Mouse (Mus musculus) limb, embryonic 11.5 days (tissue): ENCODE results near the gene Usp43. TPM values are rescaled to one million over a fixed set of nuclear protein-coding genes. Genes with fewer than 3 reads are reported as not detected.

Experiments
- ATAC-seq: fragments of 200-750 bp; cut with Nextera tagmentation; 2 replicates; pipeline ENCODE4 v1.8.0; 2017; ENCODE audit warnings: low read depth; ENCODE audit not compliant: insufficient number of reproducible peaks, low FRiP score, low TSS enrichment
- DNase-seq: peaks from one replicate; pipeline ENCODE4 v3.0.0-alpha.2; 2015; ENCODE audit warnings: low spot score
- H3K27ac ChIP-seq: fragments of 300-500 bp; sonication (generic); replicated peaks from 2 replicates; pipeline ENCODE4 v1.5.1; 2014; ENCODE audit warnings: low read depth, mild to moderate bottlenecking, low read length
- H3K27me3 ChIP-seq: fragments of 300-500 bp; sonication (generic); 2 replicates; pipeline ENCODE4 v1.6.1; 2014; ENCODE audit warnings: mild to moderate bottlenecking, low read length, mixed read lengths; ENCODE audit not compliant: control insufficient read depth, insufficient read depth
- H3K36me3 ChIP-seq: fragments of 300-500 bp; sonication (generic); 2 replicates; pipeline ENCODE4 v1.6.1; 2014; ENCODE audit warnings: mild to moderate bottlenecking, low read length, moderate library complexity, mixed read lengths; ENCODE audit not compliant: control insufficient read depth, insufficient read depth
- H3K4me1 ChIP-seq: fragments of 300-500 bp; sonication (generic); 2 replicates; pipeline ENCODE4 v1.6.1; 2014; ENCODE audit warnings: low read length, mixed read lengths; ENCODE audit not compliant: control insufficient read depth, insufficient read depth
- H3K4me2 ChIP-seq: fragments of 300-500 bp; sonication (generic); 2 replicates; pipeline ENCODE4 v1.6.1; 2014; ENCODE audit warnings: low read depth, mild to moderate bottlenecking, moderate library complexity; ENCODE audit not compliant: severe bottlenecking
- H3K4me3 ChIP-seq: fragments of 300-500 bp; sonication (generic); 2 replicates; pipeline ENCODE4 v1.5.1; 2014; ENCODE audit warnings: low read depth, low read length
- H3K9ac ChIP-seq: fragments of 300-500 bp; sonication (generic); 2 replicates; pipeline ENCODE4 v1.6.1; 2014; ENCODE audit warnings: mild to moderate bottlenecking, low read length
- H3K9me3 ChIP-seq: fragments of 300-500 bp; sonication (generic); 2 replicates; pipeline ENCODE4 v1.6.1; 2016; ENCODE audit warnings: low read length; ENCODE audit not compliant: control insufficient read depth
- WGBS: fragments of 180-500 bp; shearing (Covaris S2); extraction: QIAGEN DNeasy Blood & Tissue Kit; methylation state at CpG from one replicate; pipeline ENCODE4 v1.1.7; 2014; 5-methylcytosine and 5-hydroxymethylcytosine counted together
- polyA plus RNA-seq: library from polyadenylated mRNA; unstranded; fragments of >200 nt; fragmentation: Nextera tagmentation; extraction: Ambion mirVana; gene quantifications from 2 replicates; pipeline ENCODE4 v1.2.1, GENCODE M21; 2014

Gene Usp43
- polyA plus RNA-seq, 1 experiment from 2014 or later = 0.72 TPM

DNA sequence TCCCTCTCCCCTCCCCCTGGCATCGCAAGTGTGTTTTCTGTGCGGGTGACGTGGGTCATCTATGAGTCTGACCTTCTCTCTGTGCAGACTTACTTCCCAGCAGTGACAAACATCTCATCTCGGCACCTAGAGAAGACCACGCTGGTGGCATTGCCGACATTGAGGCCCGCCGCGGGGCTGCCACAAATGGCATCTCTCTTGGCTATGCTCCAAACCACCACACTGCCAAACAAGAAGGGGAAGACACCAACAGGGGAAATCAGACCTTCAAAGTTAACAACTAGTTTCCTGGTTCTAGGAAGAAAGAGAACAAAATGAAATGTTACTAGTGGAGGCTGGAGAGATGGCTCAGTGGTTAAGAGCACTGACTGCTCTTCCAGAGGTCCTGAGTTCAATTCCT, 27.5 kb upstream of the Usp43 start:
- DNase-seq = no peak
- no peak for ATAC-seq
- H3K4me2 ChIP-seq = no peak overlapping the region
- H3K36me3 ChIP-seq = no peaks in the 10 kb centered on the region
- H3K9me3 ChIP-seq = no peaks in the 10 kb centered on the region
- H3K4me1 ChIP-seq = no peaks in the 10 kb centered on the region
- H3K9ac ChIP-seq = no peak overlapping the region
- H3K27me3 ChIP-seq = no peaks in the 10 kb centered on the region
- no peak overlapping the region for H3K4me3 ChIP-seq
- H3K27ac ChIP-seq = no peak overlapping the region
- 90% methylated on average over 9 of the region's 9 CpGs for WGBS

DNA sequence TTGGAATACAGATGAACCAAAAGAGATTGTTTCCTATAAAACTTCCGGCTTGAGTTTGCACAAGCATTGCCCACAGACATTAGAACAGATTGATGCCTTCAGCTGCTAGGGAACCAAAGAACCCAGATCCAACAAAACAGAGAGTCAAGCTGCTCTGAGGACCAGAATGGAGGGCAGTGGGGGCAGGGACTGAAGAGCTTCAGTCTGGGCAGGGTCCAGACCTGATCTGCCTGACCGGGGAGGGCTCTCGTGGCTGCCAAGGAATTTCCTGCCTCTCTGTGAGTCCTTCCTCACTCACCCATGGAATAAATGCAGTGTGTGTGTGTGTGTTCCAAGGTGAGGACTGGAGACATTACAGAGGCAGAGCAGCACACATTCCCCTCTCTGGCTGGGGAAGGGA, 26.3 kb upstream of the Usp43 start:
- Histone ChIP-seq H3K4me1 (no peaks in the 10 kb centered on the region), H3K9ac (no peak overlapping the region), H3K27ac (no peak overlapping the region), H3K9me3 (no peaks in the 10 kb centered on the region), H3K4me2 (no peak overlapping the region), H3K36me3 (no peaks in the 10 kb centered on the region), H3K4me3 (no peak overlapping the region), H3K27me3 (no peaks in the 10 kb centered on the region)
- DNase-seq (no peak), ATAC-seq (no peak)
- WGBS = 66% methylated on average over 3 of the region's 3 CpGs

DNA sequence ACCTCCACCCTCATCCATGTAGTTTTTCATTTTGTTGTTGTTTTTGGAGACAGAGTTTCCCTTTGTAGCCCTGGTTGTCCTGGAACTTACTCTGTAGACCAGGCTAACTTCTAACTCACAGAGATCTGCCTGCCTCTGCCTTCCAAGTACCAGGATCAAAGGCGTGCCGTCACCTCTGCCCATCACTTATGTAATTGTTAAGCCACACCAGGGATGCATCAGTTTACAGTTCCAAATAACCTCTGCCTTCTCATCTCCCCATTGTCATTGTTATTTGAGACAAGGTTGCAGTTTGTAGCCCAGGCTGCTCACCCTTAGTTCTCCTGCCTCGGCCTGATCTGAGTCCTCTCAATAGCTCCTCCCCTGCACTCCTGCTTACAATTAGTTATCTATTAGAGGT, 10.2 kb upstream of the Usp43 start:
- H3K9me3 ChIP-seq = no peaks in the 10 kb centered on the region
- no peak overlapping the region for H3K27ac ChIP-seq
- no peaks in the 10 kb centered on the region for H3K36me3 ChIP-seq
- H3K4me1 ChIP-seq = no peaks in the 10 kb centered on the region
- no peak overlapping the region for H3K4me3 ChIP-seq
- 91% methylated on average over 3 of the region's 3 CpGs for WGBS
- H3K4me2 ChIP-seq = no peak overlapping the region
- DNase-seq (no peak), ATAC-seq (no peak)
- H3K9ac ChIP-seq = no peak overlapping the region
- no peaks in the 10 kb centered on the region for H3K27me3 ChIP-seq

DNA sequence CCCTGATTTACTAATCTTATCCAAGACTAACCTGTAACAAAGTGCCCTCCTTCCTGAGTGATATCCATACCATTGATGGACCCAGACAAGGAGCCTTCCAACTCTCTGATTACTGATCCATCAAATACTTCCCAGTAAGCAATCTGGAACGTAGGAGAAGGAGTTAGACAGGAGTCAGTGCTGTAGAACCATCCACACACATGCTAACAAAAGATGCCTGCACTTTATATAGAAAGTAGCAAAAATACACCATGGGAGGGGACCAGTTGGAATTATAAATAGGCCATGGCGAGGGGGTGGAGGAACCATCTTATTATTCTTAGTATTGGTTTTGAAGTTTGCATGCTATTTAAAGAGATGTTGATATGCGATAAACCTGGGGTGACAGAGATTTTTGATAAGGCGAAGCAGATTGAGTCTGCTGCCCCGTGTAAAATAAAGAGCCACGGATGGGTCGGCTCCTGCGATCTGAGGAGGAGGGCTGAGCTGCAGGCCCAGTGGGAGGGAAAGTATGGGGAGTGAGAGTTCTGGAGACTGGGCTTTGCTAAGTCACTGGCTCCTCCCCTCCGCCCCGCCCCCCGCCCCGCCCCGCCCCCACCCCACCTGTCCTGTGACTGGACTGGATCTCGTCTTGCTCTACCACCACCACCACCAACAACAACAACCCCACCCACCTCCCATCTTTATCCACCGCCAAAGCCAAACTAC, 4.5 kb upstream of the Usp43 start:
- WGBS = 21% methylated on average over 11 of the region's 15 CpGs
- H3K27me3 ChIP-seq = peaks cover 6% of the 10 kb centered on the region
- H3K4me3 ChIP-seq = no peak overlapping the region
- ATAC-seq (no peak), DNase-seq (no peak)
- no peaks in the 10 kb centered on the region for H3K36me3 ChIP-seq
- no peak overlapping the region for H3K9ac ChIP-seq
- no peak overlapping the region for H3K4me2 ChIP-seq
- H3K9me3 ChIP-seq = no peaks in the 10 kb centered on the region
- H3K27ac ChIP-seq = no peak overlapping the region
- 0 out of 2 replicates have a peak, but pooled peaks cover 3% of the 10 kb centered on the region for H3K4me1 ChIP-seq

DNA sequence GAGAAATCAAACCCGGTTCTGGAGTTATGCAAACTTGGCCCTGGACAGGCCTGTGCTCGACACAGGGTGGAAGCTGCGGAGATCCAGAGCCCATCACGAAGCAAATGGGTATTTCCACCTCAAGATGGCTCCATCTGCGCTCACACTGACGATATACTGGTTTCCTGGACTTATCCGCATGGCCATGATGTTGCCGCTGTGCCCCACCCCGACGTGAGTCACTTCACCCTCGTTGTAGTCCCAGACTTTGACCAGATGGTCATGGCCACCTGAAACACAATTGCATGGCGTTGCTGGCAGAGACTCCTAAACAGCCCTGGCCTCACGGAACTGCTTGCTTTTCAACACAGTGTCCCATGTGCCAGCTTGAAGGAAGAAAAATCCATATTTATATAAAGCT, 3.0 kb upstream of the Usp43 start:
- H3K4me1 ChIP-seq = 0 out of 2 replicates have a peak, but pooled peaks cover 3% of the 10 kb centered on the region
- H3K27me3 ChIP-seq = peaks cover 19% of the 10 kb centered on the region
- no peak overlapping the region for H3K4me2 ChIP-seq
- DNase-seq (no peak), ATAC-seq (no peak)
- no peak overlapping the region for H3K9ac ChIP-seq
- no peaks in the 10 kb centered on the region for H3K9me3 ChIP-seq
- 86% methylated on average over 13 of the region's 13 CpGs for WGBS
- no peak overlapping the region for H3K4me3 ChIP-seq
- no peak overlapping the region for H3K27ac ChIP-seq
- no peaks in the 10 kb centered on the region for H3K36me3 ChIP-seq

DNA sequence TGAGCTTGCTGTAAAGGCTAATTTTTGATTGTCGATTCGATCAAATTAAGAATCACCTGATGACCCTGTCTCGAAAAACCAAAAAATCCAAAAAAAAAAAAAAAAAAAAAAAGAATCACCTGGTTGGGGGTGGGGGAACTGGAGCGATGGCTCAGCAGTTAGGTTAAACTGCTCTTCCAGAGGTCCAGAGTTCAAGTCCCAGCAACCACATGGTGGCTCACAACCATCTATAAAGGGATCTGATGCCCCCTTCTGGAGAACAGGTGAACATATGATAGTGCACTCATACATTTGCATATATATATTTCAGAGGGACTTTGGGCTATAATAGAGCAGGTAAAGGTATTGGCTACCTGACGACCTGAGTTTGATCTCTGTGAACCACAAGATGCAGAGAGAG, 1.8 kb upstream of the Usp43 start:
- H3K4me3 ChIP-seq = no peak overlapping the region
- H3K4me2 ChIP-seq = no peak overlapping the region
- H3K9me3 ChIP-seq = no peaks in the 10 kb centered on the region
- H3K4me1 ChIP-seq = 0 out of 2 replicates have a peak, but pooled peaks cover 3% of the 10 kb centered on the region
- WGBS = 89% methylated on average over 5 of the region's 5 CpGs
- H3K36me3 ChIP-seq = no peaks in the 10 kb centered on the region
- no peak overlapping the region for H3K9ac ChIP-seq
- no peak for DNase-seq
- H3K27me3 ChIP-seq = peaks cover 21% of the 10 kb centered on the region
- H3K27ac ChIP-seq = no peak overlapping the region
- ATAC-seq = no peak

DNA sequence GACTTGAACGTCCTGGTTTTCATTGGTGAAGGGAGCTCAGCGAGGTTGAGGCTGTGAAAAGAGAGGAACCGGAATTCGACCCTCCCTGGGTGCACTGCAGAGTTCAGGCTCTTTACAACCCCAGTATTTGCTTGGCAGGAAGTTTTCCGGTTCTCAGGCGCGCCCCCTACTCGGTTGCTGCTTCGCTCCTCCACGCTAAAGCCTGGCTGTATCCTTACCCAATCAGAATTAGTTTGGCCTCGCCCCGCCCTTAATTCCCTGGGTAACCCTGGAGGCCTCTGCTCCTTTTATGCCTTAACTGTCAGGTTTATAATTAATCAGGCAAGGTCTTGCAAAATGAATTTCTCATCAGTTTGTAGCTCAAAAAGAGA, 787 bp upstream of the Usp43 start:
- ATAC-seq (peak; percentile 40; the same call in 1 of the 2 replicates), DNase-seq (peak; percentile 85)
- Histone ChIP-seq H3K4me2 (peak overlapping the region; percentile 100), H3K27ac (no peak overlapping the region), H3K9me3 (no peaks in the 10 kb centered on the region), H3K9ac (no peak overlapping the region), H3K36me3 (no peaks in the 10 kb centered on the region), H3K27me3 (peaks cover 21% of the 10 kb centered on the region), H3K4me3 (peak overlapping the region; percentile 71), H3K4me1 (0 out of 2 replicates have a peak, but pooled peaks cover 3% of the 10 kb centered on the region)
- 0% methylated on average over 12 of the region's 12 CpGs for WGBS

DNA sequence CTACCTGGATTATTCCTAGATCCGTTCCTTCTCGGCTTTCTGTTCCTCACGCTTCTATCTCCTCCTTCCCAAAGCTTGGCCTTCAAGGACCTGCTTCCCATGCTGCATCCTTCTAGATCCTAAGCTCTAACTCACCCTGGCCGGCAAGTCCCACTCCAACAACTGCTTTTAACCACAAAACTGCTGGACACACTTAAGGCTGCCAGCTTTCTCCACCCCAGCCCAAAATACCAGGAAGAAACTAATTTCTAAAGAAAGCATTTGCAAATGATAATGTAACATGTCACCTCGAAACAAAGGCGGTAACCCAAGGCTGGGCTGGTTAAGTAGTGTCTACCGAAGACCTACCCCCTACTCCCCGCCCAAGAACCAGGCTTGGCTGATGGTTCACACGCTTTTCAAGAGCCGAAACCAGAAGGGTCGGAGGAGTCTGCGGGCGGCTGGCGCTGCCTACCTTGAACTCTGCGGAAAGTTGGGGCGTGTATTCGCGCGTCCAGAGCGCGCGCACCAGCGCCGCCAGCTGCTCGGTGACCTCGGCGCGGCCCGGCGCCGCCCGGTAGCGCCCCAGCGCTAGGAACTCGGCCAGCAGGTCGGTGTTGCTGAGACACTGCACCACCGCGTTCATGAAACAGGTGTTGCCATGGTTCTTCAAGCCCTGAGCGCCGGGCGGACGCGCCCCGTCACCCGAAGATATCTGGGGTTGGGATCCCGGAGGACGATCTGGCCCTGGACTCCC, 694 bp downstream of the Usp43 start:
- DNase-seq (peak; percentile 59), ATAC-seq (peak; percentile 37; the same call in 1 of the 2 replicates)
- WGBS = 1% methylated on average over 47 of the region's 47 CpGs
- peak overlapping the region; percentile 71 for H3K4me3 ChIP-seq
- H3K36me3 ChIP-seq = no peaks in the 10 kb centered on the region
- no peak overlapping the region for H3K27ac ChIP-seq
- H3K9ac ChIP-seq = peak overlapping the region; percentile 18
- H3K4me2 ChIP-seq = peak overlapping the region; percentile 100
- peaks cover 21% of the 10 kb centered on the region for H3K27me3 ChIP-seq
- no peaks in the 10 kb centered on the region for H3K9me3 ChIP-seq
- 0 out of 2 replicates have a peak, but pooled peaks cover 3% of the 10 kb centered on the region for H3K4me1 ChIP-seq
